Mouse (Mus musculus) forebrain, postnatal 0 days (tissue): Measurements from ENCODE around the gene Syt13. TPM values are rescaled to one million over a fixed set of nuclear protein-coding genes. Genes with fewer than 3 reads are reported as not detected.

Experiments
- ATAC-seq: fragments of 200-750 bp; cut with Nextera tagmentation; 2 replicates; pipeline ENCODE4 v1.8.0; 2017; ENCODE audit warnings: mild to moderate bottlenecking, moderate library complexity
- DNase-seq: peaks from one replicate; pipeline ENCODE4 v3.0.0-alpha.2; 2015
- H3K27ac ChIP-seq: fragments of 300-500 bp; sonication (generic); 2 replicates; pipeline ENCODE4 v1.5.1; 2014; ENCODE audit warnings: low read depth, mild to moderate bottlenecking, antibody characterized with exemption, low read length, moderate library complexity, mixed read lengths
- H3K27me3 ChIP-seq: fragments of 300-500 bp; sonication (generic); 2 replicates; pipeline ENCODE4 v1.6.1; 2014; ENCODE audit warnings: mild to moderate bottlenecking, low read length, mixed read lengths; ENCODE audit not compliant: insufficient read depth
- H3K36me3 ChIP-seq: fragments of 300-500 bp; sonication (generic); 2 replicates; pipeline ENCODE4 v1.6.1; 2014; ENCODE audit warnings: mild to moderate bottlenecking, moderate library complexity; ENCODE audit not compliant: insufficient read depth
- H3K4me1 ChIP-seq: fragments of 300-500 bp; sonication (generic); 2 replicates; pipeline ENCODE4 v1.6.1; 2014; ENCODE audit warnings: antibody characterized with exemption; ENCODE audit not compliant: insufficient read depth
- H3K4me2 ChIP-seq: fragments of 300-500 bp; sonication (generic); 2 replicates; pipeline ENCODE4 v1.6.1; 2014; ENCODE audit warnings: low read depth, mild to moderate bottlenecking, moderate library complexity
- H3K4me3 ChIP-seq: fragments of 300-500 bp; sonication (generic); 2 replicates; pipeline ENCODE4 v1.5.1; 2014; ENCODE audit warnings: low read depth, low read length, mixed read lengths
- H3K9ac ChIP-seq: fragments of 300-500 bp; sonication (generic); 2 replicates; pipeline ENCODE4 v1.6.1; 2014; ENCODE audit warnings: mild to moderate bottlenecking
- H3K9me3 ChIP-seq: fragments of 300-500 bp; sonication (generic); 2 replicates; pipeline ENCODE4 v1.6.1; 2016; ENCODE audit warnings: low read length
- CTCF ChIP-seq: sonication (generic); IDR thresholded peaks from 2 replicates; pipeline ENCODE4 v1.5.1; 2016; ENCODE audit warnings: antibody characterized with exemption, control low read depth, low read depth
- whole genome bisulfite sequencing: fragments of 180-500 bp; shearing (Covaris S2); extraction: QIAGEN DNeasy Blood & Tissue Kit; methylation state at CpG from one replicate; pipeline ENCODE4 v1.1.7; 2014; 5-methylcytosine and 5-hydroxymethylcytosine counted together
- polyA plus RNA-seq: library from polyadenylated mRNA; unstranded; fragments of >200 nt; fragmentation: Nextera tagmentation; extraction: Ambion mirVana; gene quantifications from 2 replicates; pipeline ENCODE4 v1.2.1, GENCODE M21; 2015
- total RNA-seq: library from RNA; depleted of rRNA; stranded (reverse); fragments of >200 nt; gene quantifications from 2 replicates; pipeline ENCODE4 v1.2.3, GENCODE M21; 2014; rRNA removed

Syt13 gene
- total RNA-seq (67.6 and 103 TPM in 2 replicates), polyA plus RNA-seq (33.0 and 58.4 TPM in 2 replicates)

DNA sequence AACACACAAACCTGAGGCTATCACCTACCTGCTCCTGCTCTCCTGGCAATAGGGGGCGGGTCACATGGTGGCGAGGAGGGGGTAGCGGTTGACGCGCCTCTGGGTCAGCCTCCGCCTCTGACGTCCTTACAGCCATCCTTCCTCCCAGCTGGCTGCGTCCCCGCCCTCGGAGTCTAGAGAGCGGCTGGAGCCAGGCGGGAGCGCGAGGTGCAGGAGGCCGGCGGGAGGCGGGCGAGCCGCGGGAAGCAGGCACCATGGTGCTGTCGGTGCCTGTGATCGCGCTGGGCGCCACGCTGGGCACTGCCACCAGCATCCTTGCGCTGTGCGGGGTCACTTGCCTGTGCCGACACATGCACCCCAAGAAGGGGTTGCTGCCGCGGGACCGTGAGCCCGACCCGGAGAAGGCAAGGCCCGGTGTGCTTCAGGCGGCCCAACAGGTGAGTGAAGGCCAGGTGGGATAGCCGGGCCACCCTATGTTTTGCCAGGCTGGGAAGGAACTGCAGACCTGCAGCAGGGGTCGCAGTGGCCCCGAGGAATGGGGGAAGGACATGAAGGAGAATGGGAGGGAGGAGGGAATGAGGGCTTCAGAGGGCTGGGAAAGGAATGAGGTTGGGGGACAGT is at the start of gene Syt13:
Gene Syt13 (plus strand): TSS at position 166 of the 621 bp plus-strand sequence.
- ATAC-seq (peak; percentile 88), DNase-seq (peak; percentile 58)
- Histone ChIP-seq H3K4me3 (peak within 1 kb of the TSS; percentile 46), H3K4me1 (peaks cover 6% of the 10 kb centered on the region), H3K36me3 (no peaks in the 10 kb centered on the region), H3K9ac (peak within 1 kb of the TSS; percentile 64), H3K4me2 (peak within 1 kb of the TSS; percentile 78), H3K27ac (no peak within 1 kb of the TSS), H3K9me3 (no peaks in the 10 kb centered on the region), H3K27me3 (no peaks in the 10 kb centered on the region)
- TF ChIP-seq CTCF: peak; percentile 46
- WGBS: under 1% methylated on average over 38 of the region's 38 CpGs

DNA sequence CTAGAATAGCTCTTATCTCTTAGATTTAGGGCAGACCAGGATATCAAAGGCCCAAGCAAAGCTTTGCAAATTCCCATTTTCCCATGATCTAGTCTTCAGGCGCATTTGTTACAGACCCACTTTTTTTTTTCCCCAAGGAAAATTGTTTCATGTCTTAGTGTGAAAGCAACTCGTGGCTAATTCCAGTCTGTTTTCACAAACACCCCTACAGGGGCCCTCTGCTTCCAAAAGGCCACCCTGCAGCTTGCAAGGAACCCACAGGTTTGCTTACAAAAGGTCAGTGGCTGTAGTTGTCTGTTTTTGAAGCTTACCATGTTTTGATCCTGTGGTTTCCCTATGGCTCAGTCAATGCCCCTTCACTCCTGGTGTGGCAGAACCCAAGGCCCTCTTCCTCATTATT is 48.3 kb upstream of the Syt13 start:
- H3K4me3 ChIP-seq: no peak overlapping the region
- no peak for TF ChIP-seq CTCF
- H3K27me3 ChIP-seq: no peaks in the 10 kb centered on the region
- WGBS: 24% methylated on average over 2 of the region's 2 CpGs
- H3K27ac ChIP-seq: no peak overlapping the region
- no peak for ATAC-seq
- no peaks in the 10 kb centered on the region for H3K4me1 ChIP-seq
- H3K36me3 ChIP-seq: no peaks in the 10 kb centered on the region
- H3K9me3 ChIP-seq: no peaks in the 10 kb centered on the region
- H3K9ac ChIP-seq: no peak overlapping the region
- no peak for DNase-seq
- no peak overlapping the region for H3K4me2 ChIP-seq

DNA sequence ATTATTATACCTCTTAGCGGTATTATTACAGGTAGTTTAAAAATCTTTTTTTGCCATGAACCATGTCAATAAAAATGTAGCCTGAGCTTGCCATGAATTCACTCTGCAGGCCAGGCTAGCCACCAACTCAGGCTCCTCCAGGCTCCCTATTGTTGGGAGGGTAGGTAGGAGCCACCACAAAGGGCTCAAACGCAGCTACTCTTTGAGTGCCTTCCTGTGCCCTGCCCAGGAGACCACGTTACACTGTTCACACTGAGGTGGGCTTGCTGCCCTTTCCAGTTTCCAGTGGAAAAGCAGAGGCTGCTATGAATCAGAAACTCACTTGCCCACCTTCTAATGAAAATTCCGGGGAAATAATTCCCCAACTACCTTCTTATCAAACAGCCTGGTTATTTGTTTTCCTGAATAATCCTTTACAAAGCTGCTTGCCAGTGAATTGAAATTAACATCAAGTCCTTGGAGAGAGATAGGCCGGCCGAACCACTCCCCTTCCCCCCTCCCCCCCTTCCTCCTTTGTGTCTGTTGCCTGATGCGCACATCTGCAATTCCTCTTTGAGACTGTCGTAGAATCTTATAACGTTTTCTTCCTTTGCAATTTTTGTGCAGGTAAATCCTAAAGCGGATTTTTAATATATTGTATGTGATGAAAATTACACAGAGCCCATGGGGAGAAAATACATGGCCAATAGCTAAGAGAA is 44.6 kb upstream of the Syt13 start:
- ATAC-seq: peak; percentile 42; the same call in 1 of the 2 replicates
- Histone ChIP-seq H3K4me1 (no peaks in the 10 kb centered on the region), H3K27me3 (no peaks in the 10 kb centered on the region), H3K9ac (no peak overlapping the region), H3K9me3 (no peaks in the 10 kb centered on the region), H3K4me2 (no peak overlapping the region), H3K36me3 (no peaks in the 10 kb centered on the region), H3K27ac (no peak overlapping the region), H3K4me3 (no peak overlapping the region)
- 15% methylated on average over 10 of the region's 10 CpGs for WGBS
- no peak for TF ChIP-seq CTCF
- DNase-seq: no peak

DNA sequence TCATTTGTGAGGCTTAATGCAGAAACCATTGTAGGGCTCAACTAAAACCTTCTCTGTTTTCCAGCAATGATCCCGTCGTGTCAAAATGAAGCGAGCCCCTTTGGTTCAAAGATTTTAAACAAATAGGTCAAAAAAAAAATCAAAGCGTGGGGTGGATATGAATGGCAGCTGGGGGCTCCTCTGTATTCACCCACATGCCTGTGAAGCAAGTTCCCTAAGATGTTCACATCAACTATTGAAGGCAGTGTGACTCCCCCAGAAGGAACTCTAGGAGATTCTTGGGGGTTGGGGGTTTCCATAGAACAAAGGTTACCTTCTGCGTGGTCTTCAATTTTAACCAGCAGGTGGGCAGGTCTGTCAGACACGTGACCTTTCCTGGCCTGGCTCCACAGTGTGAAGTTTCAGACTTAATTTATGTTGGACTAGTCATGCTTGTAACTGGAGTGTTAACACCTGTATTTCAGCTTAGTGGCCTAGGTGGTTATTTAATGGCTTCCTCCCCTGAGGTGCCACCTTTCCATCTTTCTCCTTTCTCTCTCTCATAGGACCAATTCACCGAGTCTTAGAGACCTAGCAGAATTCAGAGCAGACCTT is 43.7 kb upstream of the Syt13 start:
- 15% methylated on average over 7 of the region's 7 CpGs for WGBS
- H3K9me3 ChIP-seq: no peaks in the 10 kb centered on the region
- no peak for TF ChIP-seq CTCF
- H3K4me3 ChIP-seq: no peak overlapping the region
- no peaks in the 10 kb centered on the region for H3K4me1 ChIP-seq
- H3K9ac ChIP-seq: no peak overlapping the region
- H3K36me3 ChIP-seq: no peaks in the 10 kb centered on the region
- DNase-seq (no peak), ATAC-seq (no peak)
- no peak overlapping the region for H3K27ac ChIP-seq
- no peaks in the 10 kb centered on the region for H3K27me3 ChIP-seq
- H3K4me2 ChIP-seq: no peak overlapping the region

DNA sequence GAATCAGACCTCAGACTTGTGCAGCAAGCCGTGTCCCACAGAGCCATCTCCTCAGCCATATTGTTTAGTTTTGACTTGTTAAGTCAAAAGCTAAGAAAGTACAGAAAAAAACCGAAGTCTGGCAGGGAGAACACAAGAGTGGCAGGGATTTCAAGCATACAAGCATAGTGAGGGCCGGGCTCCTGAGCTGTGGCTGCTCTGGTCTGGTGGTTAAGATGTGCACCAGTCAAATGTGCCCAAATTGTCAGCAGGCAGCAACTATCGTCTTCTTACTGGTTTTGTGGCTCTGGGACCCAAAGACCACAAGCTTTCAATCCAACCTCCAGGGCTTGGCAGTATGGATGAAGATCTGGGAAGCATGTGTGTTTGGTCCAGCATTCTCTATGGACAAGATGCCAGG is 42.2 kb upstream of the Syt13 start:
- no peak for TF ChIP-seq CTCF
- Histone ChIP-seq H3K27ac (no peak overlapping the region), H3K9ac (no peak overlapping the region), H3K4me1 (peaks cover 6% of the 10 kb centered on the region; the same call in 1 of the 2 replicates), H3K4me3 (no peak overlapping the region), H3K4me2 (no peak overlapping the region), H3K9me3 (no peaks in the 10 kb centered on the region), H3K27me3 (no peaks in the 10 kb centered on the region), H3K36me3 (no peaks in the 10 kb centered on the region)
- ATAC-seq (no peak), DNase-seq (no peak)
- WGBS: 88% methylated on average over 4 of the region's 4 CpGs

DNA sequence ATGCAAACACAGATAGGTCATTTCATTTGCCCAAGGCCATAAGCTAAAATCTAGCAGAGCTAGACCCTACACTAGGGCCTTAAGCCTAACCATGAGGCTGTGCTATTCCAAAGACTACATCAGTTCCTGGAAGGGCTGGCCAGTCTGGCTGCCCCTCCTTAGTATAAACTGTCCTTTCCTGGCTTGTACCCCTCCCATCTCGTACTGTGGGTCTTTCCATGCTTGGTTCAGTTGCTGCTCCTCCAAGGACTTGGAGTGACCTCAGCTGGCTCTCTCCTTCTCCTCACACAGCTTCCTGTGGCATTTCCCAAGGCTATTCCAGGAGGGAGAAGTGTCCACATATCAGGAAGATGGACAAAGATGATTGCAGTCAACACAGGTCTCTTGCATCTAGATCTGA is 40.3 kb upstream of the Syt13 start:
- no peak overlapping the region for H3K4me3 ChIP-seq
- H3K9me3 ChIP-seq: no peaks in the 10 kb centered on the region
- H3K27me3 ChIP-seq: no peaks in the 10 kb centered on the region
- TF ChIP-seq CTCF: no peak
- no peaks in the 10 kb centered on the region for H3K36me3 ChIP-seq
- DNase-seq (no peak), ATAC-seq (no peak)
- H3K4me2 ChIP-seq: no peak overlapping the region
- WGBS: 71% methylated on average over 1 of the region's 1 CpGs
- peaks cover 10% of the 10 kb centered on the region; the same call in 1 of the 2 replicates for H3K4me1 ChIP-seq
- H3K27ac ChIP-seq: no peak overlapping the region
- H3K9ac ChIP-seq: no peak overlapping the region

DNA sequence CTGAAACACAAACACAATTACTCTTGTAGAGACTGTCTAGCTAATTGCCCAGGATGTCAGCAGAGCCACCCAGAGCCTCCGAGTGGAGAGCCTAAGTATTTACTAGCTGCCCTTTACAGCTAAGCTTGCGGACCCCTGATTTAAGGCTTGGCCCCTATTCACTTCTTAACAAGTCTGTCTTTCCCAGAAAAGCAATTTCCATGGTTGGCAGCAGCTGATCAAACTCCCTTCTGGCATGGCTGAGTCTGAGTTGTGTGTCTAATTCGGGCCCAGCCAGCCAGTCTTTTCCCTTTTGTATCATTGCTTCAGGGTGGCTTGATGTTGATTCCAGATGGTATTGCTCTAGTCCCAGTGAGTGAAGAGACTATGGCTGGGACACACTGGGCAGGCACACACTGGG is 37.4 kb upstream of the Syt13 start:
- DNase-seq (peak; percentile 52), ATAC-seq (peak; percentile 51)
- Histone ChIP-seq H3K4me3 (no peak overlapping the region), H3K4me2 (no peak overlapping the region), H3K36me3 (no peaks in the 10 kb centered on the region), H3K4me1 (peaks cover 10% of the 10 kb centered on the region; the same call in 1 of the 2 replicates), H3K9me3 (no peaks in the 10 kb centered on the region), H3K9ac (no peak overlapping the region), H3K27me3 (no peaks in the 10 kb centered on the region), H3K27ac (peak overlapping the region; percentile 36; the same call in 1 of the 2 replicates)
- TF ChIP-seq CTCF: no peak
- WGBS: 23% methylated on average over 3 of the region's 3 CpGs
